Mouse (Mus musculus): Measurements from ENCODE around the gene Bcas2. TPM values are rescaled to one million over a fixed set of nuclear protein-coding genes. Genes with fewer than 3 reads are reported as not detected.
"Not testable (repeated sequence)": the region's sequence is repeated elsewhere in the genome, so short reads cannot be mapped to it uniquely, and the experiment has no call there.

The Bcas2 gene
- total RNA-seq, 4 experiments from 2014 or later = 42.4 to 55.0 (median 49.6) TPM

DNA sequence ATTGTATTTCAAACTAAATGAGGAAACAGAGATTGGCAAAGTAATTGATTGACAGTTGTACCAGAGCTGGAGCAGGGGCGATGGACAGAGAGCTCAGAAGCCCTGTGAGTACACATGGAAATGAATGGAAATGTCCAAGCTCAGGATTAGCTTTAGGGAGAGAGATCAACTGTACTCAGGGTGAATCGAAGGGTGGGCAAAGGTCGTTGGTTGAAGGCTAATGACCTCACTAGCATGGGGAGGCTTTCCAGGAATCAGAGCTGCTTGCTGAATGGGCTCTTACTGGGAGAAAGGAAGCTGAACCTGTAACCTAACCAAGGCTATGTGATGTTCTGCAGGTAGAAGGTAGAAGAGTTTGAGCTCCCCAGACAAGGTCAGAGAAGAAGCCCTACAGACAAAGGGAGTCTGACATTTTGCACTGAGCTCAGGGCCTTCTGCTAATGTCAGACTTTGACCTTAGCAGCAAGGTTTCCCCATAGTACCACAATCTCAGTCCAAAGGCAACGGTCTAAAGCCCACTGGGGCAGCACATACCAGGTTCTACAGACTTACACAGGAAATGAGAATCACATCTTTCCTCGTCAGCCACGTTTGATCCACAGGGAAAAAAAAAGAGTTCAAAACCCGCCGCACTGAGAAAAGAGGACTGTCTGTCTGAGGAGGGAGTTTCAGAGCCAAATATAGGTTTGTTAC is 43.3 kb downstream of the Bcas2 start:
- DNase-seq (ENCODE audit: low spot score) = no peak

DNA sequence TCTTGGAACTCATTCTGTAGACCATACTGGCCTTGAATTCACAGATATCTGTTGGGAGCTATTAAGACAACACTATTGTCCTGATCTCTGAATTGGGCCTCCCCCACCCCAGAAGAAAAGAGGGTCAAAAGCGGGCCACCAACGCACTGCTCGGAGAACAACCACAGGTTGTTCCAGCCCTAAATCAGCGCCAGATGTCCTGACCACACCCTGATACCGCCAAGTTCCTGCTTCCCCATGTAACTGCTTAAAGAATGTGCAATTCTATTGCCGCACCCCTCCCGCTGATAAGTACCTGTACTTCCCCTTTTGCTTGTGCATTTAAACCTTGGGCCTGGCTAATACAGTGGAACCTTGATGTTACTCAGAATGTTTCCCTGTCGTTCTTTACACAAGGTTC is 43.9 kb downstream of the Bcas2 start:
- not testable (repeated sequence) for DNase-seq (ENCODE audit: low spot score)

DNA sequence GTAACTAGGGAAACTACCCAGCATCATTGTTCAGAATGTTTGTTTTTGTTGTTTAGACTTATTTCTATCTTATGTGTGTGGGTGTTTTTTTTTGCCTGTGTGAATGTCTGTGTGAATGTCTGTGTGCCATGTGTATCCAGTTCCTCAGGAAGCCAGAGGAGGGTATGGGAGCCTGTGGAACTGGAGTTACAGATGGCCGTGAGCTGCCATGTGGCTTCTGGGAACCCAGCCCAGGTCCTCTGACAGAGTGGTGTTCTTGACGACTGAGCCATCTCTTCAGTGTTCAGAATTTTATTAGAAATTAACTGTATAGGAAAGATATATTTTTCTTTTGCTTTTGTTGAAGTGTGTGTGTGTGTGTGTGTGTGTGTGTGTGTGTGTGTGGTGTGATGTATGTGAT is 50.0 kb downstream of the Bcas2 start:
- no peak for DNase-seq (ENCODE audit: low spot score)

DNA sequence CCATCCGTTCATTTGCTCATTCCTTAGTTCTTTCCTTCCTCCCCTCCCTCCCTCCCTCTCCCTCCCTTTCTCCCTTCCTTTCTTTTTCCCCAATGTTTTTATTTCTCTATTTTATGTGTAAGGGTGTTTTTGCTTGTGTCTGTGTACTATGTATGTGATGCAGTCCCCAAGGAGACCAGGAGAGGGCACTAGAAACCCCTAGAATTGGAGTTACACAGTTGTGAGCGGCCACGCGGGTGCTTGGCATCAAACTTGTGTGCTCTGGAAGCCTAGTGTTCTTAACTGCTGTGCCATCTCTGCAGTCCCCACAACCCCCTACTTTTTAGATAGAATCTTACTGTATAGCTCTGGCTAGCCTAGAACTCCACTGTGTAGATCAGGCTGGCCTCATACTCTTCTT is 52.3 kb downstream of the Bcas2 start:
- DNase-seq (ENCODE audit: low spot score) = no peak

GRCm38 (mm10) chr3:103224231-103224765 is 52.8 kb downstream of the Bcas2 start:
- no peak for DNase-seq (ENCODE audit: low spot score)

GRCm38 (mm10) chr3:103227729-103228128 is 56.3 kb downstream of the Bcas2 start:
- no peak for DNase-seq (ENCODE audit: low spot score)

Other genes with a start within 250 kb of the Bcas2 start
- gene Sycp1, start 235.6 kb upstream of the Bcas2 start, total RNA-seq (2022) = not detected
- gene Nr1h5, start 207.5 kb upstream of the Bcas2 start, total RNA-seq (2022) = not detected
- 10 to 100 TPM; 56.5 to 60.9 (median 59.3) TPM for gene Sike1, start 175.9 kb upstream of the Bcas2 start, total RNA-seq (2022)
- gene Csde1, start 151.2 kb upstream of the Bcas2 start, total RNA-seq (2022) = 100 to 1,000 TPM; 544 to 568 (median 560) TPM
- gene Nras, start 113.4 kb upstream of the Bcas2 start, total RNA-seq (2022) = 10 to 100 TPM; 33.4 to 44.8 (median 36.6) TPM
- gene Ampd1, start 97.6 kb upstream of the Bcas2 start, total RNA-seq (2022) = 1 to 10 TPM in 1 of 4 experiments, under 1 TPM in 3; 0.37 to 1.3 (median 0.64) TPM
- 1 to 10 TPM; 1.5 to 1.8 (median 1.7) TPM for gene Dennd2c, start 69.1 kb upstream of the Bcas2 start, total RNA-seq (2022)
- 10 to 100 TPM; 14.7 to 15.9 (median 14.9) TPM for gene Trim33, start 107.6 kb downstream of the Bcas2 start, total RNA-seq (2022)

Measured in heart, adult 8-10 months (tissue).